Mouse (Mus musculus) cerebellum, adult 2 months (tissue): ENCODE measurements around the gene Nub1. TPM values are rescaled to one million over a fixed set of nuclear protein-coding genes. Genes with fewer than 3 reads are reported as not detected.
A peak's percentile ranks its signal among the peaks of the same experiment; 100 is the strongest.
"Not testable (repeated sequence)": the region's sequence is repeated elsewhere in the genome, so short reads cannot be mapped to it uniquely, and the experiment has no call there.

Source experiments
- DNase-seq, 2 experiments: peaks; one replicate each; pipeline ENCODE4 v3.0.0; 2021
- H3K27ac ChIP-seq: fragments of 200-500 bp; 2 replicates; pipeline ENCODE4 v1.5.1; 2012; ENCODE audit warnings: low read length, control low read depth, inconsistent platforms; ENCODE audit not compliant: insufficient read depth
- H3K27me3 ChIP-seq: fragments of 200-500 bp; 2 replicates; pipeline ENCODE4 v1.6.1; 2012; ENCODE audit warnings: inconsistent platforms, mild to moderate bottlenecking, low read length, moderate library complexity; ENCODE audit not compliant: control insufficient read depth, insufficient read depth
- H3K4me1 ChIP-seq: fragments of 200-500 bp; 2 replicates; pipeline ENCODE4 v1.6.1; 2011; ENCODE audit warnings: low read length; ENCODE audit not compliant: control insufficient read depth, insufficient read depth
- H3K4me3 ChIP-seq: fragments of 200-500 bp; replicated peaks from 2 replicates; pipeline ENCODE3; 2011; ENCODE audit warnings: mild to moderate bottlenecking, low read depth, low read length, control low read depth; ENCODE audit not compliant: insufficient read depth
- CTCF ChIP-seq: fragments of 200-500 bp; IDR thresholded peaks from 2 replicates; pipeline ENCODE4 v1.5.1; 2011; ENCODE audit warnings: low read depth, mild to moderate bottlenecking, control low read depth, low read length, moderate library complexity, borderline replicate concordance; ENCODE audit not compliant: insufficient read depth
- POLR2A ChIP-seq: fragments of 200-500 bp; IDR thresholded peaks from 2 replicates; pipeline ENCODE4 v1.6.1; 2011; ENCODE audit warnings: low read length, control low read depth, borderline replicate concordance; ENCODE audit not compliant: insufficient read depth
- WGBS: fragments of 180-500 bp; shearing (Covaris S2); methylation state at CpG from one replicate; pipeline ENCODE4 v1.1.7; 2018; 5-methylcytosine and 5-hydroxymethylcytosine counted together
- polyA plus RNA-seq: library from polyadenylated mRNA; depleted of rRNA; stranded (reverse); fragments of >200 nt; gene quantifications from 2 replicates; pipeline ENCODE4 v1.2.3, GENCODE M21; 2012

The Nub1 gene
- polyA plus RNA-seq, 1 experiment: 80.4 TPM

- TF ChIP-seq CTCF: no peak
- TF ChIP-seq POLR2A: no peak
- Histone ChIP-seq H3K27ac (peak overlapping the region; percentile 73), H3K4me1 (peaks cover 6% of the 10 kb centered on the region; the same call in 1 of the 2 replicates), H3K27me3 (no peaks in the 10 kb centered on the region), H3K4me3 (peak overlapping the region; percentile 72)
- peak; percentile 25 to 54 for DNase-seq
- WGBS: 6% methylated on average over 16 of the region's 16 CpGs
Measured at GRCm38 (mm10) chr5:24684578-24685365, 560 bp upstream of the Nub1 start.

DNA sequence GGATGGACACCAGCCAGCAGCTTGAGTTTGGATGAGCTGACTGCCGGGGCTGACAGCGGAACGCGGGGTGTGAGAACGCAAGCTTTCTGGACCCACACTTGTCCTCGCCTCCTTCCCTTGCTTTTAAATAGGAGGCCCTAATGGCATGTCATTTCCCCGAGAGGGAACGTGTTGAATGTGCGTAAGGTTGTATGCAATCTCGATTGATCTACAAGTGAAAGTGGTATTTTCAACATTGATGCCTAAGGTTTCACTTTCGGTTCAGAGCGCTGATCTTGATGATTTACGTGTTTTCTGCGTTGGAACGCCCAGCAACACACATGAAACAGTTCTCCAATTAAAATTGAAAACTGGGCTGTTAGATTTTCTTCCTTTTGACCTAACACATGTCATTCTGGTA, 844 bp downstream of the Nub1 start:
- H3K27ac ChIP-seq: peak overlapping the region; percentile 22; the same call in 1 of the 2 replicates
- H3K27me3 ChIP-seq: no peaks in the 10 kb centered on the region
- peak overlapping the region; percentile 91 for H3K4me3 ChIP-seq
- WGBS: under 1% methylated on average over 15 of the region's 15 CpGs
- TF ChIP-seq POLR2A: no peak
- TF ChIP-seq CTCF: no peak
- peaks cover 6% of the 10 kb centered on the region; the same call in 1 of the 2 replicates for H3K4me1 ChIP-seq
- no peak for DNase-seq

DNA sequence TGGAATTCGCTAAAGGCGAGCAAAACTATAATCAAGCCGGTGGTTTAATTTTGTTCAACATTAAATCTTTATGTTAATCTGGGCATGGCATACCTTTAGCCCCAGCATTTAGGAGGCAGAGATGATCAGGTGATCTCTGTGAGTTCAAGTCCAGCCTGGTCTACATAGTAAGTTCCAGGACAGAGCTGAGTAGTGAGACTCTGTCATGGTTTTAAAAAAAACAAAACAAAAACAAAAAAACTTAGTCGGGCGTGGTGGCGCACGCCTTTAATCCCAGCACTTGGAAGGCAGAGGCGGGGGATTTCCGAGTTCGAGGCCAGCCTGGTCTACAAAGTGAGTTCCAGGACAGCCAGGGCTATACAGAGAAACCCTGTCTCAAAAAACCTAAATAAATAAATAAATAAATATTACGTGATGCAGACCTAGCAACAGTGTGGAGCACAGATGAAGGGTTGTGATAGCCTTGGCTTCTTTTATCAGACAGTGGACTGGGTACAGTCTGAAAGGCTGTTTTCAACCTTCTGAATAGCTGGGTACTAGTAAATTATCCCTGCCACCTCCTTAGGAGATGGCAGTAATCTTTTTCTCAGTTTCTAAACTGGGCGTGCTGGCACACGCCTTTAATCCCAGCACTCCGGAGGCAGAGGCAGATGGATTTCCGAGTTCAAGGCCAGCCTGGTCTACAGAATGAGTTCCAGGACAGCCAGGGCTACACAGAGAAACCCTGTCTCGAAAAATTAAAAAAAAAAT, 1.5 kb downstream of the Nub1 start:
- DNase-seq: peak in 1 of 2 experiments; percentile 12
- H3K27ac ChIP-seq, H3K27me3 ChIP-seq, H3K4me1 ChIP-seq: not testable (repeated sequence)
- WGBS: 66% methylated on average over 16 of the region's 16 CpGs
- H3K4me3 ChIP-seq: peak overlapping the region; percentile 4

GRCm38 (mm10) chr5:24687696-24688095, 2.4 kb downstream of the Nub1 start:
- Histone ChIP-seq H3K4me3 (no peak overlapping the region), H3K27ac (no peak overlapping the region), H3K27me3 (no peaks in the 10 kb centered on the region), H3K4me1 (peaks cover 6% of the 10 kb centered on the region; the same call in 1 of the 2 replicates)
- no peak for DNase-seq
- WGBS: 54% methylated on average over 1 of the region's 1 CpGs
- TF ChIP-seq CTCF: no peak
- TF ChIP-seq POLR2A: no peak

GRCm38 (mm10) chr5:24696704-24697103, 11.4 kb downstream of the Nub1 start:
- H3K27me3 ChIP-seq: no peaks in the 10 kb centered on the region
- no peak for TF ChIP-seq POLR2A
- no peak for TF ChIP-seq CTCF
- DNase-seq: no peak
- no peak overlapping the region for H3K27ac ChIP-seq
- WGBS: 49% methylated on average over 3 of the region's 3 CpGs
- no peaks in the 10 kb centered on the region for H3K4me1 ChIP-seq
- H3K4me3 ChIP-seq: no peak overlapping the region

GRCm38 (mm10) chr5:24701271-24701670, 15.9 kb downstream of the Nub1 start:
- H3K4me3 ChIP-seq: no peak overlapping the region
- no peaks in the 10 kb centered on the region for H3K27me3 ChIP-seq
- 84% methylated on average over 3 of the region's 3 CpGs for WGBS
- no peak for DNase-seq
- no peaks in the 10 kb centered on the region for H3K4me1 ChIP-seq
- TF ChIP-seq CTCF: no peak
- TF ChIP-seq POLR2A: no peak
- no peak overlapping the region for H3K27ac ChIP-seq

- TF ChIP-seq CTCF: no peak
- TF ChIP-seq POLR2A: no peak
Measured at GRCm38 (mm10) chr5:24704615-24705014, 19.3 kb downstream of the Nub1 start.

DNA sequence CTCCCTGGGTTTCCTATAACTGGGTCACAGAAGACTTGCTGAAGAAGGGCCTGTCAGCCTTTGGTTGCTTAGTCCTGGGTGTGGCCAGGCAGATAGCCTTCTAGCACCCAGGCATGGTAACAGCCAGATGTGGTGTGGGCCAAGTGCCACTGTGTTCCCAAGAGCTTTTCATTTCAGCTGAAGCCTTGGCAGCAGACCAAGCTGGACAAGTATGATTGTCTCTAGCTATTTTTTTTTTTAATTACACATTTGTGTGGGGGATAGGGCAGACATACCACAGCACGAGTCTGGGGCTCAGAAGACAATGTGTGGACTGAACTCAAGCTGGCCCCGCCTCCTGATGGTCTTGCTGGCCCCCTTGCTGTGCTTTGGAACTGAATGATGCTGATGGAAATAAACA, 24.6 kb downstream of the Nub1 start:
- WGBS: 40% methylated on average over 2 of the region's 2 CpGs
- H3K27me3 ChIP-seq: no peaks in the 10 kb centered on the region

More at GRCm38 (mm10) chr5:24704615-24705014, 19.3 kb downstream of the Nub1 start:
- 88% methylated on average over 8 of the region's 8 CpGs for WGBS
- Histone ChIP-seq H3K4me1 (no peaks in the 10 kb centered on the region), H3K27ac (no peak overlapping the region), H3K4me3 (no peak overlapping the region), H3K27me3 (no peaks in the 10 kb centered on the region)
- DNase-seq: no peak

More for the DNA sequence above, 24.6 kb downstream of the Nub1 start:
- Histone ChIP-seq H3K4me1 (peaks cover 17% of the 10 kb centered on the region), H3K4me3 (no peak overlapping the region), H3K27ac (no peak overlapping the region)
- DNase-seq: no peak
- no peak for TF ChIP-seq POLR2A
- no peak for TF ChIP-seq CTCF
